Mouse (Mus musculus) E14TG2a.4 (cell line): Measurements from ENCODE around the gene Mical3.

Source experiments
- CTCF ChIP-seq: conservative IDR thresholded peaks from 2 replicates; pipeline ENCODE4 v1.5.1; 2014; ENCODE audit warnings: low read length
- POU5F1 ChIP-seq: IDR thresholded peaks from 2 replicates; pipeline ENCODE4 v1.6.1; 2014; ENCODE audit warnings: low read length, borderline replicate concordance

- TF ChIP-seq CTCF (peak; percentile 58), POU5F1 (no peak)
Measured at GRCm38 (mm10) chr6:121150126-121150525, 19.3 kb upstream of the Mical3 start.
